Mouse (Mus musculus): Measurements from ENCODE around the gene Cd300lf. TPM values are rescaled to one million over a fixed set of nuclear protein-coding genes. Genes with fewer than 3 reads are reported as not detected.
A peak's percentile ranks its signal among the peaks of the same experiment; 100 is the strongest.

Cd300lf gene
- total and polyA plus RNA-seq, 3 experiments: 15.5 to 36.9 (median 35.3) TPM

- peak; percentile 39 for TF ChIP-seq BHLHE40 (IDR thresholded peaks at IDR 0.05; ENCODE audit: low read depth, low read length)
- TF ChIP-seq CHD2 (IDR thresholded peaks at IDR 0.05; ENCODE audit: low read length): no peak
- TF ChIP-seq SIN3A (IDR thresholded peaks at IDR 0.05; ENCODE audit: low read length): peak; percentile 60; the same call in 1 of the 2 replicates
- peak; percentile 45; the same call in 1 of the 2 replicates for TF ChIP-seq EP300 (IDR thresholded peaks at IDR 0.05; ENCODE audit: low read length)
- TF ChIP-seq NELFE (IDR thresholded peaks at IDR 0.05; ENCODE audit: low read depth, low read length): peak; percentile 68
- TF ChIP-seq CHD1 (IDR thresholded peaks at IDR 0.05; ENCODE audit: low read depth, low read length): no peak
- peak; percentile 62 for TF ChIP-seq TCF12 (IDR thresholded peaks at IDR 0.05; ENCODE audit: low read depth, low read length)
- TF ChIP-seq TBP (conservative IDR thresholded peaks at IDR 0.05; ENCODE audit: low read depth, low read length): no peak
- peak; percentile 75 for TF ChIP-seq POLR2A (IDR thresholded peaks at IDR 0.05; ENCODE audit: low read depth, low read length)
- TF ChIP-seq IRF4 (IDR thresholded peaks at IDR 0.05; ENCODE audit: low read depth, low read length): peak; percentile 88
- no peak for TF ChIP-seq USF1 (IDR thresholded peaks at IDR 0.05; ENCODE audit: low read depth, low read length)
- TF ChIP-seq ZC3H11A (IDR thresholded peaks at IDR 0.05; ENCODE audit: low read depth, low read length): peak; percentile 99
- 0 out of 2 replicates have a peak, but pooled peaks have one; percentile 53 for TF ChIP-seq UBTF (IDR thresholded peaks at IDR 0.05; ENCODE audit: low read depth, low read length)
- no peak; the same call in none of the 2 replicates for TF ChIP-seq RAD21 (IDR thresholded peaks at IDR 0.05; ENCODE audit: low read depth, low read length)
- TF ChIP-seq MXI1 (IDR thresholded peaks at IDR 0.05; ENCODE audit: low read depth, low read length): peak; percentile 75
- no peak for TF ChIP-seq GABPA (IDR thresholded peaks at IDR 0.05; ENCODE audit: insufficient replicate concordance, low read depth, low read length)
- peak; percentile 89 for TF ChIP-seq MEF2A (IDR thresholded peaks at IDR 0.05; ENCODE audit: borderline replicate concordance, low read depth, low read length)
- TF ChIP-seq CTCF (conservative IDR thresholded peaks at IDR 0.05 in 1 of 2, IDR thresholded peaks at IDR 0.05 in 1 of 2; ENCODE audit: low read depth in 2 of 2, low read length in 2 of 2): peak; percentile 72 to 100
- 0 out of 2 replicates have a peak, but pooled peaks have one; percentile 11 for TF ChIP-seq KAT2A (IDR thresholded peaks at IDR 0.05; ENCODE audit: insufficient replicate concordance, low read length)
- TF ChIP-seq ELF1 (IDR thresholded peaks at IDR 0.05; ENCODE audit: low read depth, low read length): peak; percentile 85
- no peak for TF ChIP-seq USF2 (conservative IDR thresholded peaks at IDR 0.05; ENCODE audit: low read depth, low read length)
- TF ChIP-seq MAFK (IDR thresholded peaks at IDR 0.05; ENCODE audit: insufficient replicate concordance, low read length): no peak
- no peak for TF ChIP-seq E2F4 (IDR thresholded peaks at IDR 0.05; ENCODE audit: insufficient replicate concordance, low read depth, low read length)
- peak; percentile 62; the same call in 1 of the 2 replicates for TF ChIP-seq HCFC1 (IDR thresholded peaks at IDR 0.05; ENCODE audit: low read depth, low read length)
- TF ChIP-seq MAX (IDR thresholded peaks at IDR 0.05; ENCODE audit: low read length): peak; percentile 83
- peak; percentile 37; the same call in 1 of the 2 replicates for TF ChIP-seq JUND (conservative IDR thresholded peaks at IDR 0.05; ENCODE audit: low read depth, low read length)
- TF ChIP-seq NRF1 (IDR thresholded peaks at IDR 0.05; ENCODE audit: low read depth, low read length): peak; percentile 46; the same call in 1 of the 2 replicates
- no peak; the same call in 1 of the 2 replicates for TF ChIP-seq JUN (IDR thresholded peaks at IDR 0.05; ENCODE audit: insufficient read depth, low read depth, low read length)
- TF ChIP-seq ZKSCAN1 (IDR thresholded peaks at IDR 0.05; ENCODE audit: borderline replicate concordance, low read depth, low read length): no peak
- no peak for TF ChIP-seq POLR2AphosphoS2 (IDR thresholded peaks at IDR 0.05; ENCODE audit: low read depth, low read length)
- peak; percentile 51; the same call in 1 of the 2 replicates for TF ChIP-seq ETS1 (conservative IDR thresholded peaks at IDR 0.05; ENCODE audit: low read depth, low read length)
- peak; percentile 100 for TF ChIP-seq SMC3 (IDR thresholded peaks at IDR 0.05; ENCODE audit: low read depth, low read length)
- TF ChIP-seq ZMIZ1 (IDR thresholded peaks at IDR 0.05; ENCODE audit: low read depth, low read length): peak; percentile 64; the same call in 1 of the 2 replicates
- 0 out of 2 replicates have a peak, but pooled peaks have one; percentile 61 for TF ChIP-seq MYC (IDR thresholded peaks at IDR 0.05; ENCODE audit: low read depth, low read length)
- TF ChIP-seq PAX5 (IDR thresholded peaks at IDR 0.05; ENCODE audit: low read length): no peak
- TF ChIP-seq MAZ (IDR thresholded peaks at IDR 0.05; ENCODE audit: low read depth, low read length): peak; percentile 39; the same call in 1 of the 2 replicates
- no peak for TF ChIP-seq ZNF384 (IDR thresholded peaks at IDR 0.05; ENCODE audit: low read depth, low read length)
- peak; percentile 82; the same call in 1 of the 2 replicates for TF ChIP-seq RCOR1 (conservative IDR thresholded peaks at IDR 0.05; ENCODE audit: low read depth, low read length)
- Histone ChIP-seq H3K4me3 (replicated peaks in 1 of 3; ENCODE audit: low read depth in 2 of 3, low read length in 2 of 3, poor library complexity in 1 of 3) (peak overlapping the region; percentile 25 to 57 (median 55)), H3K36me3 (replicated peaks in 1 of 2; ENCODE audit: control insufficient read depth in 1 of 2, insufficient read depth in 1 of 2, low read length in 1 of 2) (no peaks in the 10 kb centered on the region), H3K9me3 (replicated peaks; ENCODE audit: low read length) (peaks cover 16% of the 10 kb centered on the region), H3K9ac (ENCODE audit: insufficient read depth, low read depth) (peak overlapping the region; percentile 30; the same call in 1 of the 2 replicates), H3K4me1 (ENCODE audit: control insufficient read depth in 1 of 2, insufficient read depth in 2 of 2) (peaks cover 40 to 66% of the 10 kb centered on the region in 2 experiments), H3K4me2 (ENCODE audit: insufficient read depth, low read depth, poor library complexity, severe bottlenecking) (peak overlapping the region; percentile 55), H3K79me2 (replicated peaks; ENCODE audit: control insufficient read depth, extremely low read depth, insufficient read depth, poor library complexity, severe bottlenecking) (no peaks in the 10 kb centered on the region), H3K27me3 (replicated peaks) (peaks cover 13% of the 10 kb centered on the region), H3K27ac (ENCODE audit: insufficient read depth, low read depth) (peak overlapping the region; percentile 56)
- peak; percentile 96 for DNase-seq (ENCODE audit: extremely low read depth)
- in situ Hi-C loops (cut with MboI; ENCODE audit: low pct_ligation_motif_present, low pct_unique_long_range_greater_than_20kb, low sequenced_read_pairs) (no loop called here), dilution Hi-C loops (cut with MboI; ENCODE audit: extremely low pct_ligation_motif_present, extremely low pct_unique_long_range_greater_than_20kb, low sequenced_read_pairs) (no loop called here)
Measured at GRCm38 (mm10) chr11:115153699-115154292, 20.0 kb upstream of the Cd300lf start.
